9 mouse cellular contexts compared by ENCODE assay signal in the genomic region with DNA sequence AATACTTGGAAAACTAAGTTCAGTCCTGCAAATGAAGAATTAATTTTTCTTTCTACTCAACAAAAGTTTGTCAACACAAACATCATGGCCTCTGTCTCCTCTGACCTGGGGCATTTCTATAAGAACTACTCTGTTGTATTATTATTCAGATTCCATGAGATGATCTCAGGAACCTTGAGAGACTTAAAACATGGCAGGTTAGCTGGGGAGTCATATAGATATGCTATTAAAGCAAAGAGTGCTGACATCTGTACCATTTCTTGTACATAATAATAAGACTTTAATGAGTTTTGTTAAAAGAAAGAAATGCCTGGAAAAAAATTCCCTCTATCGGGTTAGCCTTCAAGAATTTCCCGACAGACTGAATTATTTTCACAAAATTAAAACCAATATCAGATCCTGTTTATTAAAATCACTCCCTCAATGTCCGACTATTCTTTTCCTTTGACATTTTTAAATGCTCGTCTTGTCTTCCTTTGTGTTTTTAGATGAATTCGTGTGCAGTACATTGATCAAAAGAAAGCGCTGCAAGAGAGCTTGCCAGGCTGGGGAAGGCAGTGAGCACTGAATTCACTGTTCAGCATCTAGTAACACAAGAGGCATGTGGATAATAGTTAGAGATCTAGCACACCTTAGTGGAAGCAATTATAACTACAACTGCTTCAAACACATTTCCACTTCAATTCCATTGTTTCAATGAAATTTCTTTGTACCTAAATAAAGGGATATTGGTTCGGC.
DNase-seq lines count a peak whose midpoint lies in the region; ATAC-seq lines count a peak whose summit lies in the region.
"Had no signal": no experiment of that assay in that cellular context is flagged by ENCODE, and none has a peak within 500 bp of the region (broad histone marks: within the 10 kb centered on the region; RNA-seq: fewer than 3 reads in every experiment).

No protein-coding gene starts in this region.

- WGBS in heart, embryonic 13.5 days, result 38% methylated on average over 7 of the region's 7 CpGs
- WGBS in midbrain, embryonic 13.5 days, result 14% methylated on average over 7 of the region's 7 CpGs

- H3K9ac ChIP-seq in heart, embryonic 13.5 days, result no peak overlapping the region
- H3K9ac ChIP-seq in midbrain, embryonic 13.5 days (replicated peaks), result no peak overlapping the region
- H3K9ac ChIP-seq: liver, embryonic 14.5 days had no signal

- no peaks in the 10 kb centered on the region for H3K27me3 ChIP-seq in heart, embryonic 13.5 days (replicated peaks)
- no peaks in the 10 kb centered on the region for H3K27me3 ChIP-seq in midbrain, embryonic 13.5 days

- no peaks in the 10 kb centered on the region for H3K4me1 ChIP-seq in heart, embryonic 13.5 days
- 0 out of 2 replicates have a peak, but pooled peaks cover 4% of the 10 kb centered on the region for H3K4me1 ChIP-seq in midbrain, embryonic 13.5 days (replicated peaks)

- H3K27ac ChIP-seq in heart, embryonic 13.5 days (replicated peaks), result no peak overlapping the region
- H3K27ac ChIP-seq in midbrain, embryonic 13.5 days, result peak overlapping the region; percentile 72
- H3K27ac ChIP-seq: liver, embryonic 14.5 days had no signal

- ATAC-seq in heart, embryonic 13.5 days (ENCODE audit: extremely low read depth, insufficient number of reproducible peaks, low FRiP score, low TSS enrichment), result no peak
- peak; percentile 97 for ATAC-seq in midbrain, embryonic 13.5 days

- H3K9me3 ChIP-seq in heart, embryonic 13.5 days, result no peaks in the 10 kb centered on the region
- H3K9me3 ChIP-seq in midbrain, embryonic 13.5 days, result no peaks in the 10 kb centered on the region

- H3K36me3 ChIP-seq in heart, embryonic 13.5 days, result no peaks in the 10 kb centered on the region
- no peaks in the 10 kb centered on the region for H3K36me3 ChIP-seq in midbrain, embryonic 13.5 days

- H3K4me3 ChIP-seq in heart, embryonic 13.5 days, result no peak overlapping the region
- no peak overlapping the region for H3K4me3 ChIP-seq in midbrain, embryonic 13.5 days (replicated peaks)

- peak overlapping the region; percentile 13; the same call in 1 of the 2 replicates for H3K4me2 ChIP-seq in heart, embryonic 13.5 days
- H3K4me2 ChIP-seq in midbrain, embryonic 13.5 days (replicated peaks), result no peak overlapping the region

- peak; percentile 16 for DNase-seq in ovary, adult 18-20 months (ENCODE audit: low spot score)
- DNase-seq in ovary, postnatal 10 days (ENCODE audit: low spot score), result no peak
- peak; percentile 17 for DNase-seq in embryo, embryonic 11.5 days (ENCODE audit: low read depth, low spot score)
- DNase-seq in layer of hippocampus, adult 8-10 months (ENCODE audit: low spot score in 2 of 2), result peak; percentile 53 to 54
- no peak for DNase-seq in natural killer cell, adult 2 months (ENCODE audit: low spot score in 2 of 2)
- no peak for DNase-seq in T-cell, adult 2 months (ENCODE audit: low spot score)

Comparison
In these comparisons a context has a peak if more than half of its experiments do, and no peak if none do; other contexts are left out.
1. DNase-seq: peak in ovary, adult 18-20 months (single experiment), embryo, embryonic 11.5 days (single experiment) and layer of hippocampus, adult 8-10 months (2 of 2); none in ovary, postnatal 10 days (single experiment), natural killer cell, adult 2 months (0 of 2) and T-cell, adult 2 months (single experiment).